Mouse (Mus musculus) spleen, embryonic (tissue): ENCODE measurements around the gene Vrtn.

Experiments
- CTCF ChIA-PET: fragments of 350-600 bp; sonication (Branson Sonifier 250); formaldehyde crosslinking; loops from one replicate; lab custom pipeline; 2022; lab: Charles Lee

The Vrtn gene

DNA sequence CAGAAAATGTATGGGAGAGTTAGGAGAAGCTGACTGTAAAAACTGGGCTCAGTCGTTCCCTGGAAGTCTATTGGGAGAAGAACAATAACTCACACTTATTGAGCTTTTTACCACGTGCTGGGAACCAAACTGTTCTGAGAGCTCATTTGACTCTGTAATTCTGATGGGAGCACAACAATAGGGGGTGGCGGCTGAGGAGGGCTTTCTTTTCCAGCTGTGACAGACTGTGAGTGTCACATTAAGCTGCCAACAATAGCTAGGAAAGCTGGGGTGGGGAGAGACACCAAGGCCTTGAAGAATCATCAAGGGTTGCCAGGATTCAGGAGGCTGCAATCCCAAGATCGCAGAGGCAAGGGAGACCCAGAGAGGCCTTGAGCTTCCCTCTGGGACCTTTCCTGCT is 45.4 kb downstream of the Vrtn start:
- CTCF ChIA-PET, result no interaction called here

DNA sequence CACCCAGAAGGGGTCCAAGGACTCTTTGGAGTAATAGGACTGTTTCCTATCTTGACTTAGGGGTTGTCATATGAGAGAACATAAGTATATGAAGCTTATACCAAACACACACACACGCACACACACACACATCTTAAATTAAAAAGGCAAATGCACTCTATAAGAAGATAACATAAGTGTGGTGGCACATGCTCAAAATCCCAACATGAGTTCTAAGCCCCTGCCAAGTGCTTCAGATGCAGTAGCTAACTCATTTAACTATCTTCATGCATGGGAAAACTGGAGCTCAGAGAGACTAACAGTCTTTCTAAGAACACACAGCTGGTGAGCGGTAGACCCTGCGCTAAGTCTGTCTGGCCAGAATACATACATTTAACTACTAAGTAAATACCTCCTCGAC is 46.7 kb downstream of the Vrtn start:
- CTCF ChIA-PET, result no interaction called here

DNA sequence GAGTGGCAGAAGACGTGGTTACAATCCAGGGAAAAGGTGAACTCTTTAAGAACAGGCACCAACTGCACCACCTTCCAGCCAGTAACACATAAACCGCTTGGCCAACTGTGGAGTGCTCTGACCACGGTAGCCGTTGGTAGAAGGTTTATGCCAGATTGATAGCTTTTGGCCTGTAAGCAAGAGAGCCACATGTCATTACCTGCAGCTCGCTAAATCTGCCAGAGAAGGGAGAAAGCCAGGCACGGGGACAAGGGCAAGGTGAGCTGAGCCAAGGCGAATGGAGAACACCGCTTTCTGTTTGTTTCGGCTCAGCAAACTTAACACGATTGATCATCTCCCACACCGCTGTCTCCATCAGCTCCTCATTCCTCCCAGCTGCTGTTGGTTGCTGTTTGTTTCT is 48.2 kb downstream of the Vrtn start:
- CTCF ChIA-PET, result no interaction called here

DNA sequence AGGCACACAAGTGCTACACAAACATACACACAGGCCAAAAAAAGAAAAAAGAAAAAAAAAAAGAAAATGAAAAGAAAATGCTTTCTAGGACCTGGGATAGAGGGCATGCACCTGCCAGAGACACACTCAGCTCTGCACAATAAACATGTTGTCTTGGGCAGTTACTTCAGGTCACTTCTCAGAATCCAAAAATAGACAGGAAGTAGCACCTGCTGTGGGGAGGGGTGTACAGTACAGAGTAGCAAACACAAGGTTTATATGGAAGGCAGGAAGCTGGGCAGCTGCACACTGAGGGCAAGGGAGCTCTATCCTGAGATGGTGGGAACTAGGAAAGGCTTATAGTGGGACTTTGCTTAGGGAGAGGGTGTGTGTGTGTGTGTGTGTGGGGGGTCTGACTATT is 50.5 kb downstream of the Vrtn start:
- CTCF ChIA-PET, result interaction anchor here (0.7 kb wide), 1 partner anchor 21 kb away, joined by 3 read pairs; no protein-coding TSS in a partner anchor

DNA sequence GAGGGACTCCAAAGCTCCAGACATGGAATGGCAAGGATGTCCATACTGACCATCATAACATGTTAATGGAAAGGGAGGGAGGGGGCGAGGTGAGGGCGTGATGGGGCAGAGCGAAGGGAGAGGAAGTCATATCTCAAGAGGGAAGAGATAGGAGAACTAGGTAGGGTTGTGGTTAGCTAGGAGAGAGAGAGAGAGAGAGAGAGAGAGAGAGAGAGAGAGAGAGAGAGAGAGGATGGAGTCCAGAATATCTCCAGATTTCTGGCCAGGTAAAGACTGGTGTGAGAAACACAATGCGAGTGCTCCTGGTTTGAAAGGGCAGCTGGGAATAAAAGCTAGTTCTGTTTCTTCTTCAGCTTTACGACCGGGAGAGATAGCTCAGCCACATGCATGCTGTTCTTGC is 51.3 kb downstream of the Vrtn start:
- CTCF ChIA-PET, result no interaction called here

DNA sequence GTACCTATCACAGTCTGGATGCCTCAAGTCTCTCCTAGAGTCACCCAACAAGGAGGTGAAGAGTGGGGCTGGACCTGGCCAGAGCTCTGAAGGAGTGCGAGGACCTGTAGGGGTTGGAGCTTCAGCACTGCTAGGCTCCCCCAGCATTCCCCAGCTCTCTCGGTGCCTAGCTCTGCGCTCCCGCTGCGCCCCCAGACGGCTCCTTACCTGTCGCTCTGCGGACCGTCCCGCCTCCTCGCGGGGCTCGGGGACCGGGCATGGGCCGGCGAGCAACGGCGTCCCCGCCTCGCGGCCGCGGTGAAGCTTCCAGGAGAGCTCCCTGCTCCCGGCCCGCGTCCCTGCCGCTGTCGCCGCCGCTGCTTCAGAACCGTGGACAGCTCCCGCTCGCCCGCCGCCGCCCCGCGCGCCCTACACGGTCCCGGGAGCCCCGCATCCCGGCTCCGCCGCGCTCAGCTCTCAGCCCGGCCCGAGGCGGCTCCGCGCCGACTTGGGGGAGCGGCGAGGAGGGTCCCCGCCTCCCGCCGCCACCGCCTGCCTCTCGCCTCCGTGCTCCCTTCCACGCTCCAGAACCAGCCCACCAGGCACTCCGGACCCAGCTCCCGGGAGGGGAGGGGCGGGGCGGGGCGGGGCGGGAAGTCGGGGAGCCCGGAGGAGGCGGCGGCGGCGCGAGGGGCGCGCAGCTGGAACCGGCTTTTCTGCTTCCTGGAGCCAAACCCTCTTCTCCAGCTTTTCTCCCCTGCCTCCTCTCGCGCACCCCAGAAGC is 57.7 kb downstream of the Vrtn start, which contains the start of gene Syndig1l:
Gene Syndig1l, minus strand, starts transcription at position 513 of the 763 bp plus-strand sequence.
- CTCF ChIA-PET, result interaction anchor here (0.6 kb wide), 1 partner anchor 44 kb away, joined by 3 read pairs; no protein-coding TSS in a partner anchor
